Mouse (Mus musculus): ENCODE measurements around the gene Aspm.

Aspm gene

DNA sequence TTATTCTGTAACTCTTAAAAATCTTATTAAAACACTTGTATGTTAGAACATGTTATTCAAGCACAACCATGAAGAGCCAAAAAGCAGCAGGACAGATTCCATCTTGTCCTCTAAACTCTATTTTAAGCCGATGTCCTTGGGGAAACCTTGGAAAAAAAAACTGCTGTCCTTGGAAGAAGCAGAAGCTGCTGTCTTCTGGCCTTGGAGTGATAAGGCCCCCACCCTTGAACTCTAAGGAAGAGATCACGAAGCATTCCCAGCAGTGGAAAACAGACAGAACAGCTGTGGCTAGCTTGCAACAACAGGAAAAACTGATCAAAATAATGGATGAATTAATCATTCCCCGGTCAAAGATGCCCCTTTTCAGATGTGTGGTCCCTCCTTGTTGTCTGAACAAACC is 41.6 kb downstream of the Aspm start:
- in situ Hi-C loops (cut with MboI; ENCODE audit: unreplicated experiment in 2 of 2), result no loop called here

DNA sequence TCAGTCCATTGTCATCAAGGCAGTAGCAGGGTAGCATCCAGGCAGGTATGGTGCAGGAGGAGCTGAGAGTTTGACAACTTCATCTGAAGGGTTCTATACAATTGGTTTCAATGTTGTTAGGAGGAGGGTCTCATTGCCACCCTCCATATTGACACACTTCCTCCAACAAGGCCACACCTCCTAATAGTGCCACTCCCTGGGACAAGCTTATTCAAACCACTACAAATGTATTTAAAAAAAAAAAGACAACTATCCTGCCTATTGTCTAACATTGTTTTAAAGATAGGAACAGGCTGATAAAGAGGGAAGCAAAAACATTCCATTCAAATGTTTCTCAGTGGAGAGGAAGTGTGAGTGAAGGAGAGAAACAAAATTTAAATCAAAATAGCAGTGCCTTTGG is 45.2 kb downstream of the Aspm start:
- in situ Hi-C loops (cut with MboI; ENCODE audit: unreplicated experiment in 2 of 2), result no loop called here

DNA sequence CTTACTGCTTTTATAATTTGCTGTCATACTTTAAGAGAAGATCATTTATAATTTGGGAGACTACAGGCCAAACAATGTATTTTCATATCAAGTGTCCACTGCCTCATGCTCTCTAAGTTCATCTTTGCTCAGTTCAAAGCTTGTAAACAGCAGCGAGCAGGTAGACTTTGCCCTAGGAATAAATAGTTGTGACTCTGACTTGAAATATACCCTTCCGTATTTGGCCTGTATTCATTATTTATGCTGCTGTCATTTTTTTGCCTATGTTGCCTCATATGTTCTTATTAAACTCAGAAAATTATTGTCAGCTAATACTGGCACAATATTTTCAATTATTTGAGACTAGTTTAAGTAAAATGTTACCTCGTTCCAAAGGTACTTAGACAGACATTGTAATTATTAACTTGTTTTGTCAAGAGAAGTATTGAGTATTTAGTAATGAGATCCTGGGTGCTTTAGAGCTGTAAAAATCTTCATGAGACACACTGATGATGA is 46.7 kb downstream of the Aspm start, which contains the start of gene F13b:
F13b (plus strand) TSS at position 445 of the 495 bp plus-strand sequence.
- in situ Hi-C loops (cut with MboI; ENCODE audit: unreplicated experiment in 2 of 2), result no loop called here

DNA sequence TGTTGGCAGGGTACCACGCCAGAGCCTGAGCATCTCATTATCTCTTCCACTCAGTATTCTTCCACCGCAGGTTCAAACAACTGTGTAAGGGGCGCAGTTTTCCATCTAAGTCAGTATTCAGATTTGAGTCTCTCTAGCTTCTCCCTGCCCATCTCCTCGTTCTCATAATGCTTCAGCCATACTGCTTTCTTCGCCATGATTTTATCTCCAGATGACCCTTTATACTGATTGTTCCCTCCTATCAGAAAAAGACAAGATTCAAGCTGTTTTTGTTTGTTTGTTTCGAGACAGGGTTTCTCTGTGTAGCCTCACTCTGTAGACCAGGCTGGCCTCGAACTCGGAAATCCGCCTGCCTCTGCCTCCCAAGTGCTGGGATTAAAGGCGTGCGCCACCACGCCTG is 60.0 kb downstream of the Aspm start:
- in situ Hi-C loops (cut with MboI; ENCODE audit: unreplicated experiment in 2 of 2), result no loop called here
